Mouse (Mus musculus) CD4-positive helper T cell, adult 2 months (primary cell): ENCODE measurements at regions not wholly inside any gene's neighbourhood (a gene's known extent, or its start where the extent isn't known, plus 50 kb on each side); places are given as distances from the start of the nearest gene placed in this dataset.
A peak's percentile ranks its signal among the peaks of the same experiment; 100 is the strongest.

Experiments
- DNase-seq: peaks from one replicate; pipeline ENCODE4 v3.0.0-alpha.2; 2012; ENCODE audit warnings: low read depth, missing footprints, low spot score

- DNase-seq = no peak
Observed at GRCm38 (mm10) chr17:88305165-88305564, 135.3 kb upstream of the Foxn2 start.

DNA sequence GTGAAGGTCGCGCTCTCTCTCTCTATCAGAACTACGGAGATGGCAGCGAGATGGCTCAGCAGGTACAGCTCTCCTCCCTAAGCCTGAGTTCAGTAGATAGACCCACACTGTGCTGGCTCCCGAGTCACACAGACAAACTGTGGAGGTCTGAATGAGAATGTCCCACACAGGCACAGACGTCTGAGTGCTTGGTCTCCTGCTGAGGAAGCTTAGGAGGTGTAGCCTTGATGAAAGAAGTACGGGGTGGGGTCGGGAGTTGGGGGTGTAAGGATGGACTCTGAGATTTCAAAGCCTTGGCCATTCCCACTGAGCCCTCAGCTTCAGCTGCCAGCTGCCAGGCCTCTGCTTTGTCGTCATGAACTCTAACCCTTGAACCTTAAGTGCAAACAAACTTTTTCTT is 134.2 kb upstream of the Foxn2 start:
- DNase-seq = no peak

DNA sequence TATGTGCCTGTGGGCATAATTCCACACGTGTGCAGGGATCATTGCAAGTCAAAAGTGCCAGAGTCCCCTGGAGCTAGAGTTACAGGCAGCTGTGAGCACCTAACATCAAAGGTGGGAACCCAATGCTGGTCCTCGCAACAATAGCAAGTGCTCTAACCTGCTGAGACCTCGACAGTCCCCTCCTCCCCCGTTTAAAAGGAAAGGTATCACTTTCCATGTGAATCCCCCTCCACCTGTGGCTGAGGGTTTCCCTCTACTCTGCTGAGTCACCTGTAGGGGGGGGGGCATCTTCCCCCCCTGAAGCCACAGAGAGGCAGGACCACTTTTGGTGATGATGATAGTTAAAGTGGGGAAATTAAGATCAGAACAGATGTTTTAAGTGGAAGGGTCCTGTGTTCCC is 133.4 kb upstream of the Foxn2 start:
- no peak for DNase-seq

GRCm38 (mm10) chr17:88307826-88308225 is 132.7 kb upstream of the Foxn2 start:
- DNase-seq = no peak

DNA sequence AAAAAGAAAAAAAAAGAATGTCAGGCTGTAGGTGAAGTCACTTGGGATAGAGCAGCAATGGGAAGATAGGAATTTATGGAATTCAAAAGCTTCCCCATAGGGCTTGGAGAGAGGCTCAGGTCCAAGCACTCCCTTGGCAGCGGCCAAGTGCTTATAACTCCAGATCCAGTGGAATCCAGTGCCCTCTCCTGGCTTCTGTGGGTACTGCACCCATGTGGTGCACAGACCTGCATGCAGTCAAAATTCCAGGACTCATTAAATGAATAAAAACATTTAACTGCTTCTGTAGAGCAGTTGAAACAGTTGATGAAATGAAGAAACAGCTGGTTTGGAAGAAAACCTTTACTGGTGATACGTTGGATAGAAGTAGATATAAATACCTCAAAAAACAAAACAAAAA is 127.6 kb upstream of the Foxn2 start:
- peak; percentile 10 for DNase-seq

GRCm38 (mm10) chr17:88316213-88316967 is 124.1 kb upstream of the Foxn2 start:
- peak; percentile 41 for DNase-seq

- no peak for DNase-seq
Observed at GRCm38 (mm10) chr17:88317311-88317710, 123.2 kb upstream of the Foxn2 start.

GRCm38 (mm10) chr17:88317806-88318205 is 122.7 kb upstream of the Foxn2 start:
- no peak for DNase-seq

DNA sequence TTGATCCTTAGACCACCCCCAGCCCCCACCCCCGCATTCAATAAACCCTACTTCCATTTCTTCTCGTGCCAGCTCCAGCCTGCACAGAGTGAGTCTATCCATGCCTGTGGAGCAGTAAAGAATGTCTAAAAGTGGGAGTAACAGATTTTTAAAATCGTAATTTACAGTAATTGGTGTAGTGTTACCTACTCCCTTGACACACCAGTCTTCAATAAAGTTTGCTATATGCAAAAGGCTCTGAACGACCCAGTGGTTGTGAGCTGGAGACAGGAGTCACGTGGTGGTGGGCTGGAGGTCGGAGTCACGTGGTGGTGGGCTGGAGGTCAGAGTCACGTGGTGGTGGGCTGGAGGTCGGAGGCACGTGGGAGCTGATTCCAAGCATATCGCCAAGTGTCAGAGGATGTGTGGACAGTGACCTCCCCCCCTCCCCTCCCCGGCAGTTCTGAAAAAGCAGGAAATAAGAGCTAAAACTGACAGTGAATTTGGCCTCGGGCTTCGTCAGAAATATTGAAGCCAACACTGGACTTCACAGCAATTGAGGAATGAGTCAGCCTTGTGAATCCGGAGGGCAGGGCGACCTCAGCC is 122.2 kb upstream of the Foxn2 start:
- DNase-seq = no peak

- DNase-seq = no peak
Observed at GRCm38 (mm10) chr17:88318936-88319335, 121.6 kb upstream of the Foxn2 start.

- DNase-seq = no peak
Observed at GRCm38 (mm10) chr17:88320686-88321085, 119.8 kb upstream of the Foxn2 start.

GRCm38 (mm10) chr17:88325326-88325909 is 115.1 kb upstream of the Foxn2 start:
- DNase-seq = no peak

DNA sequence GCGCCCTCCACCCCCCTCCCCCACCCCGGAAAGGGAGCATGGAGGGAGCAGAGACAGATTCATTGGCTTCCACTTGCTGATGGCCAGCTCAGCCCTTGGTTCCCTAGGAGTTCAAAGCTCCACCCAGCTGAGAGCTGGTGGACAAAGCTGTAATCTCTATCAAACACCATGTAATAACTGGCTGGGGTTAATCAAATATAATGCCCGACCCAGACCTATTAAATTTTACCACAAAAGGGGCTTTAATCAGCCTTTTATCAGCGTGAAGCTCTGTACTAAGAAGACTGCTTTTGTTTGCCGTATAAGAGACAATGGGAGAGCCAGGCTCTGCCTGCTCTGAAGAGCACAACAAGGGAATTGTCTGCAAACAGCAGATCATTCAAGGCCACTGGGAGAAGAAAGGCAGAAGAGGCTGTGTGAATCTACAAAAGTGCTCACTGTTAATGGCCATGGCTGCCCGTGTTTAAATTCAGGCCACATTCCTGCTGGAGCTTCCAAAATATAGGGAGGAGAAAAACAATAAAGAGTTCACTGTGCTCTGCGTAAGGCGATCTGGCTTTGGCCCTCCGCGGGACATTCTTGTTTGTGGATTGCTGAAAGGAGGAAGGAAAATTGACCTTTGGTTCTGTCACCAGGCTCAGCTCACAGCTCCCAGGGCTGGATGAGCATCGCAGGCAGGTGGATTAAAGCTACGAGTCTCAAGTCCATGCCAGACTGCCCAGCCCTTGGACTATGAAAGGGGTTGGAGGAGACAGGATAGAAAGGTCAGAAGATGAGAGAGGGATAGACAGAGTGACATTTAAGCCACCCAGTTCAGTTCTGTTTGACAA is 114.4 kb upstream of the Foxn2 start:
- DNase-seq = no peak

- no peak for DNase-seq
Observed at GRCm38 (mm10) chr17:88326740-88327123, 113.8 kb upstream of the Foxn2 start.

DNA sequence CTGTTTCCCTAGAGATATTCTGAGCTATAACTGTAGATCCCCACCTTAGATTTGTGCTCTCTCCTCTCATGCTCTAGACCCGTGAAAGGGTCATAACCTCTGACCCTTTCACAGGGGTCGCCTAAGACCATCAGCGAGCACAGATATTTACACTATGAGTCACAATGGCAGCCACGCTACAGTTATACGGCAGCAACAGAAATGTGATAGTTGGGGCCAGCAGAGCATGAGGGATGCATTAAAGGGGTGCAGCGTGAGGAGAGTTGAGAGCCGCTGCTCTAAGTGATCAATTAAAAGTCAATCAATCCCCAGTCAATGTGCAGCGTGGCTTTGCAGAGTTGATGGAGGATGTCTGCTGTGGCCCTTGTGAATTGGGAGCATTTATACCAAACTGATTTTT is 112.7 kb upstream of the Foxn2 start:
- no peak for DNase-seq

GRCm38 (mm10) chr17:88328807-88329206 is 111.7 kb upstream of the Foxn2 start:
- DNase-seq = no peak

DNA sequence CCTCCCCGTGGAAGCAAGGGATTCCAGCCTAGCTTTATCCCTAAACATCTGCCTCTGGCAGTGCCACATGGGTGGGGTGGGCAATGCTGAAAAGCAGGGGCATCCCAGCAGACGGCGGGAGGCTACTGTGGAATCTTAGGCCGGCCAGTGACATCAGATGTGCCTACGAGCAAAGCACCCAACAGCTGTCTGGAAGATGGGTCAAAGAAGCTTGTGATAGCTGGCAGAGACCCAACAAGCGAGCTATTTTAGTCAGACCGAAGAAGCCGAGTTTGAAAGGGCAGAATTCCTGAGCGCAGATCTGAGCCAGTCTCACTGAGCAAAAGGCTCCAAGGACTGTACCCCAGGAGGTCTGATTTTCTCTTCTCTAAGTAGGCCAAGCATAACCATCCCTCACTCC is 110.8 kb upstream of the Foxn2 start:
- no peak for DNase-seq

GRCm38 (mm10) chr17:88330129-88330528 is 110.4 kb upstream of the Foxn2 start:
- no peak for DNase-seq

GRCm38 (mm10) chr17:88333816-88334215 is 106.7 kb upstream of the Foxn2 start:
- DNase-seq = no peak

- DNase-seq = no peak
Observed at GRCm38 (mm10) chr17:88335271-88335670, 105.2 kb upstream of the Foxn2 start.

DNA sequence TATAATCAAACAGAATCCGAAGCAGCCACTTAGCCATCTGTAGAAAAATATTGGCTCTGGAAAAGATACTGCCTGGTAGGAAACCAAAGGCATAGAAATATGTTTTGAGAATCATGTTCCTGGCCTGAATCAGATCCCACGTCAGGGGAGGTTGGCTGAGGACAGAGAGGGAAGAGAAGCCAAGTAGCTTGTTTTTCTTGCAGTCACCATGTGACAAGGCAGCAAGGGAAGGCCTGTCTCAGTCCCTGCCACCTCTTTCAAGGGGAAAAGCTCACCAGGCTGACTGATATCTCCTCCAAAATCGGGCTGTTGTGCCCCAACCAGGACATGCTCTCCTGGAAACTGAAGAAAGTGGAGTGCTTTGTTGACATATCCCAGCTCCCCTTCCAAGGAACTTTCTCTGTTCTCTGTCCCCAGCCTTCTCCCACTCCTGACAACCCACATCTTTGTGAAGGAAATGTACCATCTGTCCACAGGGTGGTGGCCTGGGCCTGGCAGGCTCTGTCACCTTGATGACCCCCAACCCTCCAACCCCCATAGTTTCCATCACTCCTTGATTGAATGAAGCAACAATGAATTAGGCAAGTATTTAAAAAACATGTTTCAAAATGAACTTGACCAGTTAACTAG is 104.3 kb upstream of the Foxn2 start:
- no peak for DNase-seq
